Comparison of ENCODE assay signal across 10 mouse cellular contexts in the genomic region with DNA sequence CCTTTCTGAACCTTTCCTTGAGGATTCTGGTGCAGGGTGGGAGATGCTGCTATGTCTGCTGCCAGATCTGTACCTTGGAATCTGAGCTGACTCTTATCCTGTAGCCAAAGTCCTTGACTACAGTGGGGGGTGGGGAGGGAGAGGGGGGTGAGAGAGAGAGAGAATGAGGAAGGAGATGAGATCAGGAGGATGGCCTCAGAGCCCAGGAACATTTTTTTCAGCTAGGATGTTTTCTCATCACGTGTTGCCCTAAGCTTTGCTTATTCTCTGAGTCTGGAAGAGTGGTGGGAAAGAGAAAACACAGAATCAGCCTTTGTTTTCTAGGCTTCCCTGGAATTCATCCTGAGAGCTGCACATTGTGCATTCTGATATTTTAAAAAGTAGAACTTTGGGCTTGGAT. TPM values are rescaled to one million over a fixed set of nuclear protein-coding genes. Genes with fewer than 3 reads are reported as not detected.
A peak's percentile ranks its signal among the peaks of the same experiment; 100 is the strongest.
DNase-seq lines count a peak whose midpoint lies in the region; ATAC-seq lines count a peak whose summit lies in the region.
"Had no signal": no experiment of that assay in that cellular context is flagged by ENCODE, and none has a peak within 500 bp of the region (broad histone marks: within the 10 kb centered on the region; RNA-seq: fewer than 3 reads in every experiment).

No protein-coding gene starts in this region.

- WGBS in heart, embryonic 14.5 days: 16% methylated on average over 1 of the region's 1 CpGs
- WGBS in intestine, embryonic 16.5 days: 0% methylated on average over 1 of the region's 1 CpGs
- 26% methylated on average over 1 of the region's 1 CpGs for WGBS in midbrain, embryonic 12.5 days

- H3K9me3 ChIP-seq in heart, embryonic 14.5 days (ENCODE audit: control insufficient read depth, low read length): no peaks in the 10 kb centered on the region
- H3K9me3 ChIP-seq in intestine, embryonic 16.5 days (ENCODE audit: control insufficient read depth, low read length): no peaks in the 10 kb centered on the region
- H3K9me3 ChIP-seq in midbrain, embryonic 12.5 days: no peaks in the 10 kb centered on the region

- ATAC-seq in heart, embryonic 14.5 days (ENCODE audit: insufficient number of reproducible peaks, insufficient read depth, low FRiP score, low read depth): no peak
- 0 out of 2 replicates have a peak, but pooled peaks have one; percentile 16 for ATAC-seq in intestine, embryonic 16.5 days
- no peak for ATAC-seq in midbrain, embryonic 12.5 days (ENCODE audit: low FRiP score, low read depth)
- ATAC-seq: Patski had no signal

- H3K4me2 ChIP-seq in heart, embryonic 14.5 days (ENCODE audit: low read length): peak overlapping the region; percentile 88
- H3K4me2 ChIP-seq in intestine, embryonic 16.5 days (ENCODE audit: low read depth, low read length): peak overlapping the region; percentile 66
- peak overlapping the region; percentile 76 for H3K4me2 ChIP-seq in midbrain, embryonic 12.5 days (replicated peaks)

- H3K27me3 ChIP-seq in heart, embryonic 14.5 days (ENCODE audit: control insufficient read depth, insufficient read depth, low read length): no peaks in the 10 kb centered on the region
- no peaks in the 10 kb centered on the region for H3K27me3 ChIP-seq in intestine, embryonic 16.5 days (replicated peaks; ENCODE audit: control insufficient read depth, insufficient read depth, low read length)
- H3K27me3 ChIP-seq in midbrain, embryonic 12.5 days: no peaks in the 10 kb centered on the region
- H3K27me3 ChIP-seq: Patski had no signal

- peak overlapping the region; percentile 95 for H3K9ac ChIP-seq in heart, embryonic 14.5 days (ENCODE audit: low read length)
- peak overlapping the region; percentile 89 for H3K9ac ChIP-seq in intestine, embryonic 16.5 days (ENCODE audit: low read depth, low read length)
- H3K9ac ChIP-seq in midbrain, embryonic 12.5 days (replicated peaks): peak overlapping the region; percentile 84

- H3K27ac ChIP-seq in heart, embryonic 14.5 days (replicated peaks in 1 of 2; ENCODE audit: control insufficient read depth in 1 of 2, insufficient read depth in 1 of 2, low read depth in 2 of 2, low read length in 2 of 2): peak overlapping the region in 1 of 2 experiments; percentile 98; a peak in 1 of 4 replicates
- H3K27ac ChIP-seq in intestine, embryonic 16.5 days (ENCODE audit: low read length): peak overlapping the region; percentile 35; the same call in 1 of the 2 replicates
- H3K27ac ChIP-seq in midbrain, embryonic 12.5 days (replicated peaks): no peak overlapping the region

- H3K4me3 ChIP-seq in heart, embryonic 14.5 days (ENCODE audit: control insufficient read depth in 1 of 2, insufficient read depth in 1 of 2, low read depth in 1 of 2, low read length in 2 of 2): peak overlapping the region; percentile 20 to 70; a peak in 3 of 4 replicates
- peak overlapping the region; percentile 75; the same call in 1 of the 2 replicates for H3K4me3 ChIP-seq in intestine, embryonic 16.5 days (ENCODE audit: low read length)
- H3K4me3 ChIP-seq in midbrain, embryonic 12.5 days: peak overlapping the region; percentile 85

- no peak for DNase-seq in heart, adult 8-10 months (ENCODE audit: low spot score)
- peak; percentile 48 for DNase-seq in brain, adult 2 months (ENCODE audit: low read depth, low spot score)
- DNase-seq in urinary bladder, postnatal 36 days (ENCODE audit: low spot score in 2 of 2): no peak
- no peak for DNase-seq in left cerebral cortex, adult 8-10 months (ENCODE audit: low spot score in 2 of 2)
- DNase-seq in spleen, adult 12 weeks (ENCODE audit: low spot score): no peak
- DNase-seq: gastrocnemius, postnatal 14 days had no signal

- peaks cover 3% of the 10 kb centered on the region; the same call in 1 of the 2 replicates for H3K36me3 ChIP-seq in heart, embryonic 14.5 days (ENCODE audit: control insufficient read depth, insufficient read depth, low read length)
- H3K36me3 ChIP-seq in intestine, embryonic 16.5 days (ENCODE audit: control insufficient read depth, insufficient read depth, low read length): 0 out of 2 replicates have a peak, but pooled peaks cover 2% of the 10 kb centered on the region
- peaks cover 3% of the 10 kb centered on the region; the same call in 1 of the 2 replicates for H3K36me3 ChIP-seq in midbrain, embryonic 12.5 days

- peaks cover 9 to 48% of the 10 kb centered on the region in 2 experiments for H3K4me1 ChIP-seq in heart, embryonic 14.5 days (ENCODE audit: control insufficient read depth in 2 of 2, insufficient read depth in 2 of 2, low read length in 2 of 2)
- peaks cover 28% of the 10 kb centered on the region for H3K4me1 ChIP-seq in intestine, embryonic 16.5 days (ENCODE audit: control insufficient read depth, insufficient read depth, low read length)
- peaks cover 32% of the 10 kb centered on the region for H3K4me1 ChIP-seq in midbrain, embryonic 12.5 days

RNA-seq across cellular contexts. Expression of a gene that starts 2.2 kb away (rescaled TPM):
- polyA plus RNA-seq in heart, embryonic 14.5 days (2014; fragmentation: Nextera tagmentation; extraction: Ambion mirVana): 19.5 and 23.3 TPM in 2 replicates
- total RNA-seq in heart, adult 8-10 months (2022): 10 to 100 TPM; 75.9 to 93.5 (median 92.3) TPM
- polyA plus RNA-seq in intestine, embryonic 16.5 days (2015; fragmentation: Nextera tagmentation; extraction: Ambion mirVana): 7.0 and 8.9 TPM in 2 replicates
- 30.6 and 35.8 TPM in 2 replicates for polyA plus RNA-seq in midbrain, embryonic 12.5 days (2016; fragmentation: Nextera tagmentation; extraction: Ambion mirVana)
- total RNA-seq in left cerebral cortex, adult 8-10 months (2022): 100 to 1,000 TPM; 363 to 417 (median 388) TPM

RNA-seq across cellular contexts. Expression of a gene that starts 58.2 kb away (rescaled TPM):
- polyA plus RNA-seq in heart, embryonic 14.5 days (2014; fragmentation: Nextera tagmentation; extraction: Ambion mirVana): 24.6 and 30.3 TPM in 2 replicates
- total RNA-seq in heart, adult 8-10 months (2022): 10 to 100 TPM; 29.2 to 41.0 (median 37.3) TPM
- 538 and 653 TPM in 2 replicates for polyA plus RNA-seq in intestine, embryonic 16.5 days (2015; fragmentation: Nextera tagmentation; extraction: Ambion mirVana)
- polyA plus RNA-seq in midbrain, embryonic 12.5 days (2016; fragmentation: Nextera tagmentation; extraction: Ambion mirVana): 6.1 and 6.2 TPM in 2 replicates
- 10 to 100 TPM in 3 of 4 experiments, 1 to 10 TPM in 1; 7.6 to 10.2 (median 10.1) TPM for total RNA-seq in left cerebral cortex, adult 8-10 months (2022)

Comparison
In these comparisons a context has a peak if more than half of its experiments do, and no peak if none do; other contexts are left out.
1. RNA of a gene that starts 58.2 kb away (polyA plus RNA-seq): 538 to 653 TPM in intestine, embryonic 16.5 days; 24.6 to 30.3 TPM in heart, embryonic 14.5 days and 6.1 to 6.2 TPM in midbrain, embryonic 12.5 days; every median in the first group is over 10 times any median in the second.
2. Peak in every context shown above with its lines, with median percentiles within 50 percentile points of each other: H3K4me2 ChIP-seq, H3K4me3 ChIP-seq and H3K9ac ChIP-seq.